Mouse (Mus musculus): ENCODE data around the gene 9330159F19Rik. TPM values are rescaled to one million over a fixed set of nuclear protein-coding genes. Genes with fewer than 3 reads are reported as not detected.

The 9330159F19Rik gene
- 1.4 TPM for polyA plus RNA-seq (2014; fragmentation: Illumina TruSeq; extraction: RNeasy Lipid Tissue Mini Kit (QIAGEN cat#74804))

GRCm38 (mm10) chr10:29211453-29211852 is at the start of gene 9330159F19Rik:
Gene 9330159F19Rik, plus strand, starts transcription at chr10:29211606.

GRCm38 (mm10) chr10:29198642-29199041 is 12.8 kb upstream of the 9330159F19Rik start, which contains the start of gene Gm49353:
Gene Gm49353, plus strand, starts transcription at chr10:29198954.

Other genes starting within 250 kb of the 9330159F19Rik start
- gene 2310057J18Rik, start 225.3 kb upstream of the 9330159F19Rik start, polyA plus RNA-seq (2014; fragmentation: Illumina TruSeq; extraction: RNeasy Lipid Tissue Mini Kit (QIAGEN cat#74804)) = not detected
- gene Soga3, start 67.8 kb upstream of the 9330159F19Rik start, polyA plus RNA-seq (2014; fragmentation: Illumina TruSeq; extraction: RNeasy Lipid Tissue Mini Kit (QIAGEN cat#74804)) = not detected
- not detected for gene Gm49353, start 12.7 kb upstream of the 9330159F19Rik start, polyA plus RNA-seq (2014; fragmentation: Illumina TruSeq; extraction: RNeasy Lipid Tissue Mini Kit (QIAGEN cat#74804))
- gene Echdc1, start 101.6 kb downstream of the 9330159F19Rik start, polyA plus RNA-seq (2014; fragmentation: Illumina TruSeq; extraction: RNeasy Lipid Tissue Mini Kit (QIAGEN cat#74804)) = 73.9 TPM
- gene Rnf146, start 150.8 kb downstream of the 9330159F19Rik start, polyA plus RNA-seq (2014; fragmentation: Illumina TruSeq; extraction: RNeasy Lipid Tissue Mini Kit (QIAGEN cat#74804)) = 142 TPM